Mouse (Mus musculus) c-Kit-positive CD71-positive TER-119-positive erythroid progenitor cells, embryonic 14.5 days (primary cell): ENCODE measurements at regions not wholly inside any gene's neighbourhood (a gene's known extent, or its start where the extent isn't known, plus 50 kb on each side); places are given as distances from the start of the nearest gene placed in this dataset.

ENCODE experiments used
- DNase-seq: peaks from one replicate; pipeline ENCODE4 v3.0.0-alpha.2; 2013; ENCODE audit warnings: low spot score

DNA sequence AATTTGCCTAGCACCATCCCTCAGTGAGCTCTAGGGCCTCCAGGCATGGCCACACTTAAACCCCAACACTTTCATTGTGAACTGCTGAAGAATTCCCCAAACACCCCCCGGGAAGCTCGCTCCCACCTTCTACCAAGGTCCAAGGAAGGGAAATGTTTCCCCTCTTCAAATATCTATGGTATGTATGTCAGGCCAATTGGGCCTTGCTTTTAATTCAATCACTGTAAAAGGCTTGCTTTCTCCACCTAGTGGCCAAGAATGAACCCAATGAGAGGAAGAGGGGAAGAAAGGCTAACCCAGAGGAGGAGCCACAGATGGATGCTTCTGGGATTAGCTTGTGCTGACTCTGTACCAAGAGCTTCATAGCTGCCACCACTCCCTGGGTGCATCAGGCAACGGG, 336.3 kb upstream of the Tgfbr2 start:
- DNase-seq, result no peak

- no peak for DNase-seq
Observed at GRCm38 (mm10) chr9:116507756-116508155, 332.6 kb upstream of the Tgfbr2 start.

DNA sequence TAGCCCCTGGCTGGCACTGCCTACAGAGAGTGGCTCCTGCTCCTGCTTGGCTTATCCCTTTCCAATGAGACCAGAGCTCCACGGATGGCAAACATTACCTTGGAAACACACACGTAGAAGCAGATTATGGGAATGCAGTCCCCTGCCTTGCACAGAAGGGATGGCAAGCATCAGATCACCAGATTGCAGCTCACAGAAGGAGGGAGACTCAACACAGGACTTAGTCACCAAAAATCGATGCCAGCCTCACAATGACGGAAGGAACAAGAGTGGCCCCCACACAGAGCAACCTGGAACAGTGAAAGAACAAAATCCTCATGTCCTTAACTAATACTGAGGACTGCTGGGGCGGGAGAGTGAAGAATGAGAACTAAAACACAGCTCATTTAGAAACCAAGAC, 327.7 kb upstream of the Tgfbr2 start:
- no peak for DNase-seq

DNA sequence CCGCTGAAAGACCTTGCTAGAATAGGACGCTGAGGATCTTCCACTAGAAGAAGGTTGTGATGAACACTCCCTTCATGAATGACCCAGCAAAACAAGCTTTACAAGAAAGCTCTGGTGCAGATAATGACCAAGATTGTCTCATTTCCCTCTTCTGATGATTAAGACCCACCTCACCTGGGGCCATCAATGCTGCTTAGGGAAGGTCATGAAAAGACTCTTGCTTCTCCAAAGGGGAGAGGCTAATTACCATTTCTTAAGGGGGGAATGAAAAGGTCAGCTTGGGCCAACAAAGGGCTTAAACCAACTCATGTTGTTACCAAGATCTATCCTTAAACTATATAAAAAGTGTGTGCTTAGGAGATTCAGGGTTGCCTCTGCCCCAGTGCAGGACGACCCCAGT, 325.8 kb upstream of the Tgfbr2 start:
- no peak for DNase-seq

- no peak for DNase-seq
Observed at GRCm38 (mm10) chr9:116491227-116491626, 316.1 kb upstream of the Tgfbr2 start.

- peak; percentile 5 for DNase-seq
Observed at GRCm38 (mm10) chr9:116489787-116490186, 314.6 kb upstream of the Tgfbr2 start.

GRCm38 (mm10) chr9:116489273-116489672, 314.1 kb upstream of the Tgfbr2 start:
- no peak for DNase-seq

- DNase-seq, result no peak
Observed at GRCm38 (mm10) chr9:116477309-116477708, 302.1 kb upstream of the Tgfbr2 start.

DNA sequence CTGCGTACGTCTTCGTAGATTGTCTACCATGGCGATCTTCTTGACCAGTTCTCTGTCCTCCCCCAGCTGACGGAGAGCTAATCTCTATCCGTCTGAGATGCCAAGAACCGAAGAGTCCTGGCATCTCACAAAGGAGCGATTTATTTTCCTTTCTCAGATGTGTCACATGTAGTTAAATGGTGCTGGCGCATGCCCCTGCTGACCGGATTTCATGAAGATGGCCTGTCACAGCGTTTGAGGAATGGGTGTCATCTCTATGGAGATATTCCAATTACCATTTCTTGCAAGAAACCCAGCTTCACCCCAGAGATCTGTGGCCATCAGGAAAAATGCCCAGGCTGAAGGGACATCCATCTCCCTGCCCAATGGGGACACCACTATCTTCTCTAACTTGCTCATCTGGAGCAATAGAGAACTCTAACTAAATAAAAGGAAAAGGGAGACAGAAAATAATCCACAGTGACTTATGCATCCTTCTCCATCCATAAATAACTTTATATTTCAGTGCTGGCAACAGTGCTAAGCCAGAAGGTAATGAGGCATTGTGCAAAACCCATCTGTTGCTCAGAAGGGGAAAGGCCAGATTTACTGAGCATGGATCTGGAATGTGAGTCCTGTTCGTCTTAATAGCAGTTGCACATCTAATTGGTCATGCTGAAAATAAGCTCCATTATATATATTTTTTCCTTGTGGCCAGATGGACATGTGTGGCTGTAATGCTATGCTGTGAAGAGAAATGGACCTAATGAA, 300.2 kb upstream of the Tgfbr2 start:
- DNase-seq, result no peak

DNA sequence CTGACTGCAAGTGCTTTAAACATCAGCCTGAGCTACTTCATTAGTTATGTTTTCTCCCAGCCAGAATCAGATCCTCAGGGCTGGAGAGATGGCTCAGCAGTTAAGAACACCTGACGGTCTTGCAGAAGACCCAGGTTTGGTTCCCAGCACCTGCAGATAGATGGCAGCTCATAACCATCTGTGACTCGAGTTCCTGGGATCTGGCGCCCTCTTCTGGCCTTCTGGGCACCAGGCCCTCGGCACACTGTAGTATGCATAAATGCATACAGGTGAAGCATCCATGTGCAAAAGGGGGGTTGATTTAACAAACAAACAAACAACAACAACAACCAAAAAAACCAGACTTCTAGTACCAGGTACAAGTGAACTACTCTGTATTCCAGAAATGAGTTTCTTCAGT, 297.7 kb upstream of the Tgfbr2 start:
- peak; percentile 2 for DNase-seq

GRCm38 (mm10) chr9:116468569-116469250, 293.6 kb upstream of the Tgfbr2 start:
- DNase-seq, result no peak

DNA sequence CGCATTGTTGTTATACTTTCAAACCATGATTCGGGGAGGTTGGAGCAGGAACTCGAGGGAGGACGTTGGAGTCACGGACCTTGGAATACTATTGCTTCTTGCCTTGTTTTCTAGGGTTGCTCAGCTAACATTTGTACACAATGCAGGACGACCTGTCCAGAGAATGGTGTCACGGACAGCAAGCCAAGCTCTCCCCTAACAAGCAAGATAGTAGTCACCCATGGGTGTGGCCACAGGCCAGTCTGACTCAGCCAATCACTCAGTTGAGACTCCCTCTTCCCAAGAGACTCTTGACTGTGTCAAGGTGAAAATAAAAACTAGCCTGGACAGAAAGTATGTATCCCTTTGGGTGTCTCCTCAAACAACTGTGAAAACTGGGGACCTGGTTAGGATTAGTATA, 291.2 kb upstream of the Tgfbr2 start:
- DNase-seq, result no peak

DNA sequence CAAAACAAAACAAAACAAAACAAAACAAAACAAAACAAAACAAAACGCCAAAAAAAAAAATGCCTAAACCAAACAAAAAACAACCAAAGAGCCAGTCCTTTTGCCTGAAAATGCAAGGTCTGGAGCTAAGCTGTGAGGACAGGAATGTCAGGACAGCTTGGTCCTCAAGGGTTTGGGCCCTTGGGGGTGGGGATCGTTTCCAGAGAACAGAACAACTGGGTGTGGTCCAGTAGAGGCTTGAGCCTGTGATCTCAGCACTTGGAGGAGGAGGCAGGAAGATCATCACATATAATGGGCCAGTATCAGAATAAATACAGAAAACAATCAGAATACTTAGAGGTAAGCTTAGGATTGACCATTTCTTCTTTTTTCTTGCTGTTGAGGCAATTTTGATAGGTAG, 289.5 kb upstream of the Tgfbr2 start:
- DNase-seq, result no peak

- no peak for DNase-seq
Observed at GRCm38 (mm10) chr9:116462232-116462631, 287.1 kb upstream of the Tgfbr2 start.

- DNase-seq, result no peak
Observed at GRCm38 (mm10) chr9:116460022-116460421, 284.9 kb upstream of the Tgfbr2 start.

- DNase-seq, result no peak
Observed at GRCm38 (mm10) chr9:116452050-116452449, 276.9 kb upstream of the Tgfbr2 start.

- no peak for DNase-seq
Observed at GRCm38 (mm10) chr9:116450829-116451228, 275.7 kb upstream of the Tgfbr2 start.

DNA sequence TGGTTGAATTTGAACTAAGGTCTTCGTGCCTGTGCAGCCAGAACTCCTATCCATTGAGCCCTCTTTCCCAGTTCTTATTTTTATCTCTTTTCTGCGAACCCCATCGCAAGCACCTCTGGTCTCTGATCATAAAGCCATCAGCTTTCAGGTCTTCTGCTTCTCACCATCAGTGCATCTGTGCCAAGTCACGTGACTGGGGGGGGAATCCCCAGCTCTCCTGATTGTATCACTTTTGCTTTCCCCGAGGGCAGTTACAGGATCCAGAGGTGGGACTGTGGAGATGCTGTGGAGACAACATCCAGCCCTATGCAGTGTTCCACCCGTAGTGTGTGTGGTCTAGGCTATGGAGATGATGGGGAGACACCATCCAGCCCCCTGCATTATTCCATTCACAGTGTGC, 272.6 kb upstream of the Tgfbr2 start:
- DNase-seq, result no peak

DNA sequence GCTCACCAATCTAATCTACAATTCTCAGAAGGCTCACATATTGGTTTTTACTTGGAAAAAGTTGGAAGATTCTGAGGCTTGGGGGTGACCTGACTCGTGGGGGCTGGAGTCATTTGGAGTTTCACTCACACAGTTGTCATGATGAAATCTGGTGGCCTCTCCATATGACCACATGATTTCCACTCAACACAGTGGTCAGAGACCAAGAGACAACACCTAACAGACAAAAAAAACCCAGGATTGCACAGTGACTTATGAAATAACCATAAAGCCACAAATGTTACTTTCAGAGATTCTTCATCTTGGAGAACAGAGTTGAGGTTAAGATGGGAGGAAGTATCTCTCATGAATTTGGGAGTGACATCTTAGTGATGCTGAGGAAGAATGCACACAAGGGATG, 263.4 kb upstream of the Tgfbr2 start:
- no peak for DNase-seq

GRCm38 (mm10) chr9:116434414-116434813, 259.3 kb upstream of the Tgfbr2 start:
- no peak for DNase-seq

DNA sequence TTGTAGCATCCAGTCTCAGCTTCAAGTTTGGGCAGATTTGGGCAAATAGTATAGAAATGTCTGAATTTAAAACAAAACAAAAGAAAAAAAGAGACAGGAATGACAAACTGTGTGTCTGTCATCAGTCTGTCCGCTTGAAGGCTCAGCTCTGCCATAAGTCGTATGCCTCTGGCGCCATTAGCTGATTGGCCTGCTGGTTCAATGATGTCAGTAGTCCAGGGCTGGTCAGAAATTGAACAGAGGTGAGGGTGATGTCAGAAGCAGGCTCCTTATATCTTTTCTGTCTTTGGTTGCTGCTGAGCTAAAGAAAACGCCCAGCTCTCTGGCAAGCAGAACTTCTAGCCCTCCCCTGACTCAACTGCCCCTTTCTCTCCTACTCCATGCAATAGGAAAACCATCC, 253.9 kb upstream of the Tgfbr2 start:
- DNase-seq, result no peak

DNA sequence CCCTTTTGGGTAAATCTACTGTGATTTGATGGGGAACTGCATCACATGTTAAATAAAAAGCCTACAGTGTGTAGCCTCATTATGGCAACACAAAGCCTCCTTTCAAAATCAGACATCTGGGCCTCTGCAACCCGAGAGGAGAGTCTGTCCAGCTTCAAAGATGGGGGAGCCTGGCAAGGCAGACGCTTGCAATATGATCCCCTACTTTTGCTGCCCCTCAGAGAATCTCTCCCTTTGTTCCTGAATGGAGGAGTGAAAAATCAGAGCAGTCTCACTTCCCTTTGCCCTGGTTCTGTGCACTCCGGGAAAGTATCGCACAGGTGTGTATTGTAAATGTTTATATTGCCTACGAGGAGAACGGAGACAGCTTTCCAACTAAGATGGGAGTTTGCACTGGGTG, 253.3 kb upstream of the Tgfbr2 start:
- DNase-seq, result no peak

GRCm38 (mm10) chr9:116427278-116427677, 252.1 kb upstream of the Tgfbr2 start:
- DNase-seq, result no peak
